Mouse (Mus musculus) myocyte (in vitro differentiated cells): Measurements from ENCODE around the gene Herc2. TPM values are rescaled to one million over a fixed set of nuclear protein-coding genes. Genes with fewer than 3 reads are reported as not detected.

Experiments
- H3K27me3 ChIP-seq: one replicate; pipeline ENCODE4 v1.6.1; 2011; ENCODE audit not compliant: control insufficient read depth, insufficient read depth, insufficient read length
- H3K36me3 ChIP-seq: one replicate; pipeline ENCODE4 v1.6.1; 2011; ENCODE audit not compliant: control insufficient read depth, insufficient read depth
- H3K4me2 ChIP-seq: one replicate; pipeline ENCODE4 v1.6.1; 2011; ENCODE audit warnings: low read depth, control low read depth
- H3K4me3 ChIP-seq: one replicate; pipeline ENCODE4 v1.5.1; 2011; ENCODE audit warnings: mild to moderate bottlenecking, control low read depth, moderate library complexity
- H3K79me2 ChIP-seq: one replicate; pipeline ENCODE4 v1.6.1; 2011; ENCODE audit not compliant: control insufficient read depth, insufficient read depth
- H3ac ChIP-seq: one replicate; pipeline ENCODE4 v1.6.1; 2011; ENCODE audit not compliant: control insufficient read depth, insufficient read length
- CEBPB ChIP-seq: IDR thresholded peaks from 2 replicates; pipeline ENCODE4 v1.6.1; 2011; ENCODE audit warnings: mild to moderate bottlenecking, moderate library complexity; ENCODE audit not compliant: poor library complexity, insufficient read depth, severe bottlenecking
- E2F4 ChIP-seq: IDR thresholded peaks from one replicate; pipeline ENCODE4 v1.6.1; 2011; ENCODE audit warnings: mild to moderate bottlenecking, control low read depth, moderate library complexity; ENCODE audit not compliant: insufficient read depth
- MAX ChIP-seq: IDR thresholded peaks from one replicate; pipeline ENCODE4 v1.6.1; 2011; ENCODE audit warnings: low read depth, mild to moderate bottlenecking, control low read depth
- MYOD1 ChIP-seq, 3 experiments: IDR thresholded peaks; one replicate each; pipeline ENCODE4 v1.6.1; 2011; ENCODE audit warnings: control low read depth in 2 of 3, low read depth in 2 of 3, mild to moderate bottlenecking in 2 of 3, moderate library complexity in 1 of 3; ENCODE audit not compliant: insufficient read length in 2 of 3, control insufficient read depth in 1 of 3
- MYOG ChIP-seq, 3 experiments: IDR thresholded peaks; one replicate each; pipeline ENCODE4 v1.6.1; 2011; ENCODE audit warnings: control low read depth in 2 of 3, low read depth in 2 of 3, mild to moderate bottlenecking in 2 of 3; ENCODE audit not compliant: insufficient read length in 2 of 3, control insufficient read depth in 1 of 3, insufficient read depth in 1 of 3
- POLR2A ChIP-seq: IDR thresholded peaks from one replicate; pipeline ENCODE4 v1.6.1; 2011; ENCODE audit warnings: low read depth, mild to moderate bottlenecking, control low read depth, moderate library complexity; ENCODE audit not compliant: insufficient read length
- POLR2AphosphoS2 ChIP-seq: IDR thresholded peaks from one replicate; pipeline ENCODE4 v1.6.1; 2011; ENCODE audit warnings: low read depth, control low read depth; ENCODE audit not compliant: insufficient read length
- REST ChIP-seq: IDR thresholded peaks from one replicate; pipeline ENCODE4 v1.6.1; 2011; ENCODE audit warnings: mild to moderate bottlenecking, control low read depth, moderate library complexity; ENCODE audit not compliant: insufficient read depth, insufficient read length
- SRF ChIP-seq: IDR thresholded peaks from one replicate; pipeline ENCODE4 v1.6.1; 2011; ENCODE audit warnings: low read depth; ENCODE audit not compliant: control insufficient read depth, insufficient read length
- TCF12 ChIP-seq: IDR thresholded peaks from one replicate; pipeline ENCODE4 v1.6.1; 2011; ENCODE audit warnings: mild to moderate bottlenecking, control low read depth; ENCODE audit not compliant: poor library complexity, insufficient read depth, severe bottlenecking
- TCF3 ChIP-seq: IDR thresholded peaks from one replicate; pipeline ENCODE4 v1.6.1; 2011; ENCODE audit warnings: low read depth, control low read depth; ENCODE audit not compliant: insufficient read length
- USF1 ChIP-seq: IDR thresholded peaks from one replicate; pipeline ENCODE4 v1.6.1; 2011; ENCODE audit warnings: low read depth, mild to moderate bottlenecking, control low read depth, moderate library complexity
- polyA plus RNA-seq: library from polyadenylated mRNA; unstranded; fragments of >200 nt; fragmentation: generic; extraction: Trizol; gene quantifications from one replicate; pipeline ENCODE4 v1.2.1, GENCODE M21; 2012; ENCODE audit warnings: missing spikeins

The Herc2 gene
- polyA plus RNA-seq, 1 experiment: 10.0 TPM

- Histone ChIP-seq H3ac (no peak overlapping the region), H3K79me2 (no peaks in the 10 kb centered on the region), H3K27me3 (no peaks in the 10 kb centered on the region), H3K4me2 (no peak overlapping the region), H3K4me3 (no peak overlapping the region), H3K36me3 (peaks cover 9% of the 10 kb centered on the region)
- TF ChIP-seq MYOD1 (IDR thresholded peaks at IDR 0.05; ENCODE audit: control insufficient read depth in 1 of 3, insufficient read length in 2 of 3, low read depth in 2 of 3) (no peak), SRF (no peak), USF1 (no peak), TCF3 (no peak)
Observed at GRCm38 (mm10) chr7:56120968-56121367, 71.0 kb downstream of the Herc2 start.

GRCm38 (mm10) chr7:56121425-56121824 lies 71.4 kb downstream of the Herc2 start:
- peaks cover 12% of the 10 kb centered on the region for H3K36me3 ChIP-seq
- no peaks in the 10 kb centered on the region for H3K79me2 ChIP-seq
- no peak overlapping the region for H3K4me3 ChIP-seq
- H3K27me3 ChIP-seq: no peaks in the 10 kb centered on the region
- no peak overlapping the region for H3ac ChIP-seq
- no peak overlapping the region for H3K4me2 ChIP-seq
- TF ChIP-seq TCF3 (no peak), TCF12 (no peak), SRF (no peak), POLR2A (no peak), CEBPB (no peak), MAX (no peak), MYOD1 (IDR thresholded peaks at IDR 0.05; ENCODE audit: control insufficient read depth in 1 of 3, insufficient read length in 2 of 3, low read depth in 2 of 3) (no peak), USF1 (no peak), POLR2AphosphoS2 (no peak), MYOG (IDR thresholded peaks at IDR 0.05; ENCODE audit: control insufficient read depth in 1 of 3, insufficient read depth in 1 of 3, insufficient read length in 2 of 3, low read depth in 2 of 3) (no peak), REST (no peak), E2F4 (no peak)

DNA sequence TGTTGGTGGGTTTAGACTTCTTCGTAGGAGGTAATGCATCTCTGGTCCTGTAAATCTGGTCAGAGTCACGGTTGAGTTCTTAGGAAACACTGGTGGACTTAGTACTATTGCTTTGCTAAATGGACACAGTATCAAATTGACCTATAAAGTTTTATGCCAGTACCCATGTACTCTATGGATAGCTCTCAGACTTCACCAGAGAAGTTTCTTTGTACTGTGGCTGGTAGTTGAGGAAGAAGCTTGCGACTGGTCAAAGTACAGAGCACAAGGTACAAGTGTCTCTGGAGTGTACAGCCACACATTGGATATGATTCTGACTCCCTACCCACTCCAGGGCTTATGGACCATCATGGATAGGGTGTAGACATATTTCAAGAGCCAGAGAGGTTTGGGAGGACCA lies 78.1 kb downstream of the Herc2 start:
- TF ChIP-seq CEBPB: no peak
- no peak for TF ChIP-seq REST
- Histone ChIP-seq H3K27me3 (no peaks in the 10 kb centered on the region), H3K4me2 (no peak overlapping the region), H3ac (no peak overlapping the region), H3K79me2 (no peaks in the 10 kb centered on the region), H3K4me3 (no peak overlapping the region), H3K36me3 (peaks cover 12% of the 10 kb centered on the region)

- no peak overlapping the region for H3K4me3 ChIP-seq
- H3K36me3 ChIP-seq: peaks cover 14% of the 10 kb centered on the region
- H3K27me3 ChIP-seq: no peaks in the 10 kb centered on the region
- no peak overlapping the region for H3ac ChIP-seq
- no peak for TF ChIP-seq REST
- no peak for TF ChIP-seq TCF3
- TF ChIP-seq CEBPB: no peak
- no peak for TF ChIP-seq USF1
- no peak for TF ChIP-seq MAX
- TF ChIP-seq SRF: no peak
- no peak overlapping the region for H3K4me2 ChIP-seq
- no peaks in the 10 kb centered on the region for H3K79me2 ChIP-seq
Observed at GRCm38 (mm10) chr7:56129577-56129976, 79.6 kb downstream of the Herc2 start.

GRCm38 (mm10) chr7:56131548-56131947 lies 81.6 kb downstream of the Herc2 start:
- TF ChIP-seq MYOG (IDR thresholded peaks at IDR 0.05; ENCODE audit: control insufficient read depth in 1 of 3, insufficient read depth in 1 of 3, insufficient read length in 2 of 3, low read depth in 2 of 3) (no peak), MAX (no peak), TCF12 (no peak), TCF3 (no peak), USF1 (no peak), POLR2AphosphoS2 (no peak), MYOD1 (IDR thresholded peaks at IDR 0.05; ENCODE audit: control insufficient read depth in 1 of 3, insufficient read length in 2 of 3, low read depth in 2 of 3) (no peak), E2F4 (no peak)
- no peak overlapping the region for H3ac ChIP-seq
- no peak overlapping the region for H3K4me2 ChIP-seq
- H3K79me2 ChIP-seq: no peaks in the 10 kb centered on the region
- H3K27me3 ChIP-seq: no peaks in the 10 kb centered on the region
- peaks cover 24% of the 10 kb centered on the region for H3K36me3 ChIP-seq
- H3K4me3 ChIP-seq: no peak overlapping the region

DNA sequence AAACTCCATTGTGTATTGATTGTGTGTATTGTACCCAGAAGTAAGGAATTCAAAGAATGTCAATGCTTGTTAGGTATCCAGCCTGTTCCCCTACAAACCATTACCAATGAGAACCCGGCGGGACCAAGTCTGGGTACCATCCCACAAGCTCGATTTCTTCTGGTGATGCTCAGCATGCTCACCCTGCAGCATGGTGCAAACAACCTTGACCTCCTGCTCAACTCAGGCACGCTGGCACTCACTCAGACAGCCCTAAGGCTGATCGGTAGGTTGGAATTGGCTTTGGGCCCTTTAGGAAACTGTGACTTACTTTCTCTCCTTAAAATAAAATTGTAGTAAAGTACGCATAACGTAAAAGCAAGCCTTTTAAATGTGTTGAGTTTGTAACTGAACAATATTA lies 88.7 kb downstream of the Herc2 start:
- Histone ChIP-seq H3K79me2 (no peaks in the 10 kb centered on the region), H3K4me3 (no peak overlapping the region), H3K4me2 (no peak overlapping the region), H3ac (no peak overlapping the region), H3K36me3 (peaks cover 32% of the 10 kb centered on the region), H3K27me3 (no peaks in the 10 kb centered on the region)
- no peak for TF ChIP-seq TCF3
- TF ChIP-seq TCF12: no peak
- TF ChIP-seq CEBPB: no peak
- TF ChIP-seq REST: no peak
- TF ChIP-seq MAX: no peak
- TF ChIP-seq POLR2A: no peak
